Mouse (Mus musculus) heart, adult 2 months (tissue): ENCODE measurements around the gene Ppp6r1. TPM values are rescaled to one million over a fixed set of nuclear protein-coding genes. Genes with fewer than 3 reads are reported as not detected.

Experiments used
- DNase-seq, 2 experiments: peaks; one replicate each; pipeline ENCODE4 v3.0.0; 2021
- H3K27ac ChIP-seq: fragments of 200-600 bp; 2 replicates; pipeline ENCODE4 v1.8.1; 2022
- H3K27me3 ChIP-seq: fragments of 200-500 bp; 2 replicates; pipeline ENCODE4 v1.6.1; 2012; ENCODE audit warnings: mild to moderate bottlenecking, low read length, inconsistent platforms, mixed read lengths; ENCODE audit not compliant: control insufficient read depth, insufficient read depth
- H3K36me3 ChIP-seq: fragments of 200-500 bp; 2 replicates; pipeline ENCODE4 v1.6.1; 2012; ENCODE audit warnings: low read length, inconsistent platforms; ENCODE audit not compliant: control insufficient read depth, insufficient read depth
- H3K4me1 ChIP-seq: fragments of 200-500 bp; 2 replicates; pipeline ENCODE4 v1.6.1; 2011; ENCODE audit warnings: low read length; ENCODE audit not compliant: control insufficient read depth, insufficient read depth
- H3K4me3 ChIP-seq: fragments of 200-600 bp; 2 replicates; pipeline ENCODE4 v1.8.1; 2022
- H3K79me2 ChIP-seq: fragments of 200-500 bp; replicated peaks from 2 replicates; pipeline ENCODE4 v1.6.1; 2012; ENCODE audit warnings: mild to moderate bottlenecking, inconsistent platforms, low read length, moderate library complexity, mixed read lengths; ENCODE audit not compliant: control insufficient read depth, insufficient read depth
- H3K9ac ChIP-seq: fragments of 200-500 bp; 2 replicates; pipeline ENCODE4 v1.6.1; 2012; ENCODE audit warnings: low read depth, mild to moderate bottlenecking, control low read depth, inconsistent platforms, low read length, mixed read lengths
- CTCF ChIP-seq: fragments of 200-600 bp; IDR thresholded peaks from 2 replicates; pipeline ENCODE4 v1.8.1; 2022; ENCODE audit warnings: antibody characterized with exemption, mild to moderate bottlenecking, moderate library complexity
- EP300 ChIP-seq: fragments of 200-500 bp; IDR thresholded peaks from 2 replicates; pipeline ENCODE4 v1.6.1; 2011; ENCODE audit warnings: low read depth, low read length, control low read depth; ENCODE audit not compliant: insufficient read depth
- POLR2A ChIP-seq: fragments of 200-500 bp; IDR thresholded peaks from 2 replicates; pipeline ENCODE4 v1.6.1; 2011; ENCODE audit warnings: mild to moderate bottlenecking, low read depth, low read length, control low read depth; ENCODE audit not compliant: insufficient read depth
- WGBS: fragments of 180-500 bp; shearing (Covaris S2); methylation state at CpG from one replicate; pipeline ENCODE4 v1.1.7; 2018; 5-methylcytosine and 5-hydroxymethylcytosine counted together
- intact Hi-C: fragments of 180-260 bp; cut with DNase I; formaldehyde crosslinking; loops from one replicate; pipeline ENCODE4 v1.15.1; 2025
- polyA plus RNA-seq: library from polyadenylated mRNA; depleted of rRNA; stranded (reverse); fragments of >200 nt; gene quantifications from 2 replicates; pipeline ENCODE4 v1.2.3, GENCODE M21; 2012
- total RNA-seq, 2 experiments: library from RNA; stranded (reverse); gene quantifications; 2 replicates each; pipeline ENCODE4 v1.2.3; 2021

The Ppp6r1 gene
- total and polyA plus RNA-seq, 3 experiments, result 67.1 to 71.9 (median 67.6) TPM

GRCm38 (mm10) chr7:4675200-4675599, 16.4 kb upstream of the Ppp6r1 start:
- DNase-seq, result no peak
- 84% methylated on average over 7 of the region's 7 CpGs for WGBS
- H3K4me1 ChIP-seq, result no peaks in the 10 kb centered on the region
- H3K36me3 ChIP-seq, result no peaks in the 10 kb centered on the region; the same call in 1 of the 2 replicates
- H3K27me3 ChIP-seq, result no peaks in the 10 kb centered on the region
- no peaks in the 10 kb centered on the region for H3K79me2 ChIP-seq
- no peak for TF ChIP-seq CTCF
- no peak for TF ChIP-seq EP300
- no peak for TF ChIP-seq POLR2A
- no peak overlapping the region for H3K27ac ChIP-seq
- H3K4me3 ChIP-seq, result no peak overlapping the region
- no peak overlapping the region for H3K9ac ChIP-seq
- intact Hi-C loops, result no loop called here

- 86% methylated on average over 12 of the region's 12 CpGs for WGBS
- Histone ChIP-seq H3K27me3 (no peaks in the 10 kb centered on the region), H3K27ac (no peak overlapping the region), H3K4me3 (no peak overlapping the region), H3K79me2 (no peaks in the 10 kb centered on the region), H3K36me3 (no peaks in the 10 kb centered on the region; the same call in 1 of the 2 replicates), H3K4me1 (no peaks in the 10 kb centered on the region), H3K9ac (no peak overlapping the region)
- DNase-seq, result no peak
- TF ChIP-seq EP300 (no peak), CTCF (no peak), POLR2A (no peak)
- intact Hi-C loops, result no loop called here
Observed at GRCm38 (mm10) chr7:4674114-4674731, 15.4 kb upstream of the Ppp6r1 start.

- Histone ChIP-seq H3K9ac (no peak overlapping the region), H3K4me3 (no peak overlapping the region), H3K27me3 (no peaks in the 10 kb centered on the region), H3K36me3 (no peaks in the 10 kb centered on the region; the same call in 1 of the 2 replicates), H3K4me1 (no peaks in the 10 kb centered on the region), H3K79me2 (no peaks in the 10 kb centered on the region), H3K27ac (no peak overlapping the region)
- intact Hi-C loops, result no loop called here
- TF ChIP-seq CTCF (no peak), EP300 (no peak), POLR2A (no peak)
- no peak for DNase-seq
- 76% methylated on average over 4 of the region's 4 CpGs for WGBS
Observed at GRCm38 (mm10) chr7:4671956-4672355, 13.1 kb upstream of the Ppp6r1 start.

GRCm38 (mm10) chr7:4670655-4671255, 11.9 kb upstream of the Ppp6r1 start:
- intact Hi-C loops, result no loop called here
- Histone ChIP-seq H3K79me2 (no peaks in the 10 kb centered on the region), H3K36me3 (no peaks in the 10 kb centered on the region), H3K27me3 (no peaks in the 10 kb centered on the region), H3K4me1 (no peaks in the 10 kb centered on the region), H3K4me3 (no peak overlapping the region), H3K27ac (no peak overlapping the region), H3K9ac (no peak overlapping the region)
- no peak for DNase-seq
- no peak for TF ChIP-seq EP300
- 89% methylated on average over 8 of the region's 8 CpGs for WGBS

- H3K27me3 ChIP-seq, result no peaks in the 10 kb centered on the region
- intact Hi-C loops, result loop anchor here (10.0 kb wide), 1 partner anchor 534 kb away; the partner anchor contains the start of gene Leng8
- H3K79me2 ChIP-seq, result no peaks in the 10 kb centered on the region
- H3K4me1 ChIP-seq, result no peaks in the 10 kb centered on the region
- no peak for DNase-seq
- no peak overlapping the region for H3K27ac ChIP-seq
- no peak overlapping the region for H3K4me3 ChIP-seq
- H3K36me3 ChIP-seq, result no peaks in the 10 kb centered on the region
- WGBS, result 95% methylated on average over 9 of the region's 9 CpGs
- no peak overlapping the region for H3K9ac ChIP-seq
- TF ChIP-seq EP300 (no peak), POLR2A (no peak), CTCF (no peak)
Observed at GRCm38 (mm10) chr7:4669156-4669555, 10.3 kb upstream of the Ppp6r1 start.

- intact Hi-C loops, result loop anchor here (10.0 kb wide), 1 partner anchor 534 kb away; the partner anchor contains the start of gene Leng8
- DNase-seq, result no peak
- Histone ChIP-seq H3K27ac (no peak overlapping the region), H3K4me1 (no peaks in the 10 kb centered on the region), H3K36me3 (no peaks in the 10 kb centered on the region), H3K9ac (no peak overlapping the region), H3K4me3 (no peak overlapping the region), H3K27me3 (no peaks in the 10 kb centered on the region), H3K79me2 (no peaks in the 10 kb centered on the region)
- whole genome bisulfite sequencing, result 93% methylated on average over 8 of the region's 8 CpGs
- TF ChIP-seq POLR2A (no peak), CTCF (no peak), EP300 (no peak)
Observed at GRCm38 (mm10) chr7:4668506-4668905, 9.7 kb upstream of the Ppp6r1 start.
